Mouse (Mus musculus): ENCODE data around the gene 2410137M14Rik. TPM values are rescaled to one million over a fixed set of nuclear protein-coding genes. Genes with fewer than 3 reads are reported as not detected.
A peak's percentile ranks its signal among the peaks of the same experiment; 100 is the strongest.
"Not testable (repeated sequence)": the region's sequence is repeated elsewhere in the genome, so short reads cannot be mapped to it uniquely, and the experiment has no call there.

2410137M14Rik gene
- not detected for polyA plus RNA-seq (2017; shearing (Covaris generic))

- no peak for ATAC-seq
Measured at GRCm38 (mm10) chr17:36981221-36981813, at the start of gene 2410137M14Rik. 2410137M14Rik (minus strand) TSS chr17:36981237.

DNA sequence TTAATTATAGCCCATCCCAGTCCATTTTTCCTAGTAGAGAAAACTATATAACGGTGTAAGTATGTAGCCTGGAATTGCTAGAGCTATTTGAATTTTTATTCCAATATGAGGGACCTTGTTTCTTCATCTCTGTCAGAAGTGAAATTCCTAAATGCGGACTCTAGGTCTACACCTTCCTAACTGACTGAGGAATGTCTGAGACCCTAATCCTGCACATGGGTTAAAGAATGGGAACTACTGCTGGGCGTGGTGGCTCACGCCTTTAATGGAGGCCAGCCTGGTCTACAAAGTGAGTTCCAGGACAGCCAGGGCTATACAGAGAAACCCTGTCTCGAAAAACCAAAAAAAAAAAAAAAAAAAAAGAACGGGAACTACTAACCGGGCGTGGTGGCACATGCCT is 48.1 kb upstream of the 2410137M14Rik start:
- ATAC-seq = no peak

- ATAC-seq = peak; percentile 96
Measured at GRCm38 (mm10) chr17:37028683-37029120, 47.7 kb upstream of the 2410137M14Rik start.

DNA sequence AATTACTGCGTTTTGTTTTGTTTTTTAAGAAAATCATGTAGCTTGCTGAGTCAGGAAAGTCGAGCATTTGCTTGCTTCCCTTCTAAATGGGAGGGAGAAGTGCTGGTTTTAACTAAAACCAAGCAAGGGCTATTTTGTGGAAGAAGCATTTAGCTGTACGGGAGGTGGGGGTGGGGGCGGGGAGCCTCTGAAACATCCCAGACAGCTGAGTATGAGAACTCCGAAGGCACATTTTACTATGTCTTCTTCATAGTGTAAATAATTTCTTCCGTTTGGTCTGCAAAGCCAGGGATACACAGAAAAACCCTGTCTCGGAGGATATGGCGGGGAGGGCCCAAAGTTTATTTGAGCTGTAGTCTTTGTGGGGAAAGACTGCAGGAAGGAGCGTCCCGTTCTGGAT is 47.2 kb upstream of the 2410137M14Rik start:
- ATAC-seq = no peak

DNA sequence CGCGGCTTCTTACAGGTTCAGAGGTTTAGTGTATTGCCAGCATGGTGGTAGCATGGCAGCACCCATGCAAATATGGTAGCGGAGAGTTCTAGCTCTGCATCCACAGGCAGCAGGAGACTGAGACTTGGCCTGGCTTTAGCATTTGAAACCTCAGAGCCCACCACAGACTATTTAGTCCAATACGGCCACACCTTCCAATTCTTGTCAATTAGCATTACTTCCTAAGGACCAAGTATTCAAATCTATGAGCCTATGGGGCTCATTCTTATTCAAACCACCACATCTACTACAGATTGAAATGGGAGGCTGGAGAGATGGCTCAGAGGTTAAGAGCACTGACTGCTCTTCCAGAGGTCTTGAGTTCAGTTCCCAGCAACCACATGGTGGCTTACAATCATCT is 46.4 kb upstream of the 2410137M14Rik start:
- ATAC-seq = no peak

DNA sequence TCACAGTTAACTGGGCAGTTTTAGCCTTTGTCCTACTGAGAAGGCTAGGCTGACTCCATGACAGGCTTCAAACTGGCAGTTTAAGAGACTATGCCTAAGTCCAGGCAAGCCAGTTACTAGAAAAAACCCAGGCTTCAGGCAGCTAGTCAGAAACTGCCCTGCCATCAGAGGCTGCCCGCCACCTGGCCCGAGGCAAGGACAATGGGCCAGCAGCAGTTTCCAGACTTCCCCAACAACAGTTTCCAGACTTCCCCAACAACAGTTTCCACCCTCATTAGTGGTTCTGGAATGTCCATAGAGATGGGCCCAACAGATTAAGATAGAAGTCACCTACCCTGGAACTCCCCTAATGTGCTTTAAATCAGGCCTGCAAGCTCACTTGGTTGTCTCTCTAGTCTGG is 45.4 kb upstream of the 2410137M14Rik start:
- ATAC-seq = no peak

- no peak for ATAC-seq
Measured at GRCm38 (mm10) chr17:37022628-37023576, 41.9 kb upstream of the 2410137M14Rik start, which contains the start of gene Mog. Mog (minus strand) TSS chr17:37023398.

GRCm38 (mm10) chr17:37019242-37019641 is 38.2 kb upstream of the 2410137M14Rik start:
- ATAC-seq = not testable (repeated sequence)

DNA sequence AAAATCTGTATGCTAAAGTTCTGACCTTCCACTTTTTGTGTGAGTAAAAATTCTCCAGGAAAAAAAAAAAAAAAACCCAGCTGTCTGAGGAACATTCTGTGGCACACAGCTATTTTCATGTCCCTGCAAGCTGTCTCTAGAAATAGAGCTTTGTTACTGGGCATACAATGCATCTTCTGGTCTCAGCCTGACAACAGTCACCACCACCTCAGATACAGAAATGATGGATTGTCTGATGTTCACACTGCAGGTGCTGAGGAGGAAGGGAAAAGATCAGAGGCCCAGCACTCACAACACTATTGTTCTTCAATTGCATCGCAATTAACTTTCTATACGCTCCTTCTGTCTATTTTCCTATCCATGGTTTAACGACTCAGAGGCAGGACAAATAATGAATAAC is 37.3 kb upstream of the 2410137M14Rik start:
- ATAC-seq = no peak

GRCm38 (mm10) chr17:37016333-37016732 is 35.3 kb upstream of the 2410137M14Rik start:
- no peak for ATAC-seq

DNA sequence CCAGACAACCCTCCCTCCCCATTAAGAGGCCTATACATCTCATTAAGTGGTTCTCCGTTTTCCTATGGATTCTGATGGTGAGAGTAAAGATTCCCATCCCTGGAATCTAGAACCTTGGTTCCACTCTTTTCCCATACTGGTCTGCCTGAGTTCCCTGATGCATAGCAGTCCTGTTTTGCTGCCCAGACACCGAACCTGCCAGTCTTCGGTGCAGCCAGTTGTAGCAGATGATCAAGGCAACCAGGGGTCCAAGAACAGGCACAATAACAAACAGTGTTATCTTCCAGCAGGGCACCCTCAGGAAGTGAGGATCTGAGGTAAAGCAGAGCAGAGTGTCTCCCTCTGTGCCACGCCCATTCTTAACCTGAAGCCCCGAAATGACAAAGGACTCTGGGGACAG is 31.1 kb upstream of the 2410137M14Rik start:
- no peak for ATAC-seq

DNA sequence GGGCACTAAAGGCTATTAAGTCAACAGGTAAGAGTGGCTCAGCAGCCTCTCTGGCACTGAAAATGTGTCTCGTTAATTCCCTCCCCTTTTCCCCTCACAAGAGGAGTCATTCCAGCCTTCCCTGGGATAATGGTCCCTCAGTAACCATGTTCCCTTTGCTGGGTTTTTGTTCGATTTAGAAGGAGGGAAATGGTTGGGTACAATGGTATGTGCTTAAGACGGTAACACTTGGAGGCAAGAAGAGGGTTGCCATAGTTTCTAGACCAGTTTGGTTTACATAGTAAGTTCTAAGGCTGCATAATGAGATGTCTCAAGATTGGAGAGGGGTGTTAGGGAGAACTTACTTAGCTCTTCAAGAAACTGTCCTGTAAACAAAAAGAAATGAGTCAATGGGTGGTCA is 30.7 kb upstream of the 2410137M14Rik start:
- no peak for ATAC-seq

GRCm38 (mm10) chr17:37009460-37010042 is 28.5 kb upstream of the 2410137M14Rik start:
- ATAC-seq = peak; percentile 36

GRCm38 (mm10) chr17:37008161-37008560 is 27.1 kb upstream of the 2410137M14Rik start:
- ATAC-seq = no peak

DNA sequence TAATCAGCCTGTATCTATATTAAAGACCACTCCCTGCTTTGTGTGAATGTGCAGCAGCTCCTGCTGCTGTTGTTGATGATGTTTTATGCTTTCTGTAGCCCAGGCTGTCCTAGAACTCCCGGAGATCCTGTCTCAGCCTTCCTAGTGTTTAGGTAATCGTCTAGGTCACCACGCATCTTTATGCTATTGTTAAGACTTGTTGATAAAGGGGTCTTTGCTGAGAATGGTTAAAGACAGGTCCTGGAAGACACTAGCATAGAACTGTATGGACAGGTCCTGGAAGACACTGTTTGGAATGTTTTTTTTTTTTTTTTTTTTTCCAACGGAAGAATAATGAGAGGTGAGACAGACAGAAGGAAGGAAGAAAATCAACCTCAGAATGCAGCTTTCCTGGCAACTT is 22.3 kb upstream of the 2410137M14Rik start:
- ATAC-seq = no peak

DNA sequence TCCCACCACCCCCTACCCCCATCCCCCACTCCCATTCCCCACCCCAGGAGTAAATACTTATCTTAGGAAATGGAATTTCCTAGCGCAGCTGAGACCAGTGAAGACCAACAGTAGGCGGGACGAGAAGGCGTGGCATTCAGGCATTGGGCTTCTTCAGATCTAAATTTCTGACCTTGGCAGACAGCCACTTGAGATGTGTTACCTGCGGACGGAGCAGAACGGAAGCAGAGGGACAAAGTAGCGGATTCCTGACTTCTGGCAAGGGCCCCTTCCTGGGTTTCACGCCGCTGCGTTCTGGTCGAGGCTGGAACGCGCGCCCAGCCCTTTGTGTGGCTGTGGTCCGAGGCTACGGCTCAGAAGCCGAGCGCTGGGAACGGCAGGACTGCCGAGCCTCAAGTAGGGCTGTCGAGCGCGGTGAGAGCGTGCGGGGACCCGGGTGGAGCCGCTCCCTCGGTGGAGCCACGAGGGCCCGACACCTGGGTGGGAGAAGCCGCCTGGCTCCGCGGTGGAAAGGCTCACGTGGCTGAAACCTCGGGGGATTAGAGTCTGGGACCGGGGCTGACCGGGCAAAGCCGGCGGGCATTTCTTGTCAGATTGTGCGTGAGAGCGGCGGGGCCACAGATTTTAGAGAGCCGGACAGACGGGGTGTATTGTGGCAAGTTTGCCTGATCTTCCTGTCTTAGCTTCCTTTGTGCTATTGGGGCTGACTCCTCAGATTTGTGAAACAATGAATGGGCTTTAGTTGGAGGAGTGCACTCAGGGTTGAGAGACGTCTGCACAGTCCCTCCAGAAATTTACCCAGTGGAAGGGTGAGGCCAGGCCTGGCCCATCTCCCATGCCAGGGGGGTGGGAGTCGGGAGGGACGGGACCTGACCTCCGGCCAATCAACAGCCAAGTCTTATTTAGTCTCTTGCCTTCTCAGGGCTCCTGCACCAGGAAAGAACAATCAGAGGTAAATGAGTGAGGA is 21.6 kb upstream of the 2410137M14Rik start:
- ATAC-seq = no peak

DNA sequence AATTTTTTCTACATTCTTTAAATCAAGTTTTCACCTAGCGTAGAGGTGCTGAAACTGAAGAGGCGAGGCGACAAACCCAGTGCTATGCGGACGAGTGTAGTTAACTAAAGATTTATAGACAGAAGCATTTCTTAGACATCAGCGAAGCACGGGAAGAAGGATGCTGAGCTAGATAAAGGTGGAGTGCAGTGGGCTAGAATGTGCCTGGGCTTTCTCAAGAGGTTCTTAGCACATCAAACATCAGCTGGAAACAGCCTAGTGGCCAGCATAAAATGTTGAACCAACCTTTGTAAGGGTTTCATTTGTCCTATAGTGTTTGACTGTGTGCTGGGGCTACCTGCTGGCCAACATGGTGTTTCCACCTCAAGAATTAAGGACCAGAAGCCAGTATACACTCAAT is 19.8 kb upstream of the 2410137M14Rik start, which contains the start of gene Zfp57:
TSS of gene Zfp57 (plus strand) at position 301 of the 400 bp plus-strand sequence.
- no peak for ATAC-seq

DNA sequence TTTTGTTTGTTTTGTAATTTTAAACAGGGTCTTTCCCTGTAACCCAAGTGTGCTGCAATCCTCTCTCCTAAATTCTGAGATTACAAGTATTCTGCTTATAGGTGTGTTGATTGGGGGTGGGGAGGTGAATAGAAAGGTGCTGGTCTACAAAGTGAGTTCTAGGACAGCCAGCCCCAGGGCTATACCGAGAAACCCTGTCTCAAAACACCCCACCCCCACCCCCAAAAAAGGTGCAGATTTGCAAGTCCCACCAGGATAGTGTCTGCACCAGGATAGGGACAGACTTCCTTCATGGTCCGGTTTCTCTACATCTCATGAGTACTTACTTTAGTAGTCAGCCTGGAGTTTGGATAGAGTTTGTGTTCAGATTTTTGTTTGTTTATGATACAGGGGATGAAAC is 17.4 kb upstream of the 2410137M14Rik start:
- ATAC-seq = no peak

DNA sequence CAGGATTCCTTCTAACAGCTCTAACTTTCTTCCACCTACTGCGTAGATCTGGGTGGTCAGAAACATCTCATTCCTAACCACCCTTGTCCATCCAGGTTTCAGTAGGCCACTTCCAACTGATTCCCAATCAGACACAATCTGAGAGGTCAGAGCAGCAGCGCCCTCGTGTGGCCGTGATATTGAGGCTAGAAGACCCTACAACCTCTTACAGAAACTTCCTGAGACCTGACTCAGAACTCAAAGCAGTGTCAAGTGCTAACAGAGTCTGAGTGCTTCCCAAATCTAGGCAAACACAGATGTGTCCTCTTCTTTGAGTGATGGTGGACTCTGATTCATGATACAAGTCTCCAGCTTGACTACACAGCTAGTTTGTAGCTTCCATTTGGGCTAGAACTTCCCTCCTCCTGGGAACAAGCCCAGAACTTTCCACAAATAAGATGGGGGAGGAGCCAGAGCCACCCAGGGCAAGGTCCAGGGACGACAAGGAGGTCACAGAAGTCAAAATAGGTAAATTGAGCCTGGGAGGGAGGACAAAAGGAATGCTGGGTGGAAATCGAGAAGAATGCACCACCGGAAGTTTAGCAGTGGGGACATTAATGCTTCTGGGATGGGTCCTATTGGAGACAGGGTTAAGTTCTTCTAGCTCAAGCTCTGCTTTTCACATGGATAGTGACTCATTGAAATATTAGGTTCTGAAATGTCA is 16.1 kb upstream of the 2410137M14Rik start:
- no peak for ATAC-seq

DNA sequence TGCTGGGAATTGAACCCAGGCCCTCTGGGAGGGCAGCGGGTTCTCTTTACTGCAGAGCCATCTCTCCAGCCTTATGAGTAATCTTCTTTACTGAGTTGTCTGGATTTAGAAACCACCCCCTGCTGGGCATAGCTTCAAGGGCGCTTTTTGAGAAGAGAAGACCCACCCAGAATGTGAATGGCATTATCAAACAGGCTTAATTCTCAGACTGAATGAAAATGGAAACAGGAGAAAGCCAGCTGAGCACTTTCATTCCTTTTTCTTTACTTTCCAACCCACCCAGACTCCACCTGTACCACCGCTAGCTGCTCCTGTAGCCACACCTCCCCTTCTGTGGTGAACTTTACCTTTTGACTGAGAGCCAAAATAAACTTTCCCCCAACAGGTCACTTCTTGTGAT is 14.4 kb upstream of the 2410137M14Rik start:
- ATAC-seq = no peak

- no peak for ATAC-seq
Measured at GRCm38 (mm10) chr17:36994528-36994927, 13.5 kb upstream of the 2410137M14Rik start.

All from activated CD4-positive, CD25-positive, alpha-beta regulatory T cell, adult 4 months (primary cell).